Mouse (Mus musculus): ENCODE data around the gene Tle6. TPM values are rescaled to one million over a fixed set of nuclear protein-coding genes. Genes with fewer than 3 reads are reported as not detected.

Gene Tle6
- total RNA-seq, 2 experiments from 2014 or later = 1.7 to 2.4 TPM

- DNase-seq (ENCODE audit: low spot score in 2 of 2) = no peak
Measured at GRCm38 (mm10) chr10:81565257-81566228, 35.3 kb downstream of the Tle6 start.

GRCm38 (mm10) chr10:81564734-81565133, 36.1 kb downstream of the Tle6 start:
- peak in 1 of 2 experiments; percentile 59 for DNase-seq (ENCODE audit: low spot score in 2 of 2)

GRCm38 (mm10) chr10:81564216-81564615, 36.7 kb downstream of the Tle6 start:
- DNase-seq (ENCODE audit: low spot score in 2 of 2) = no peak

- DNase-seq (ENCODE audit: low spot score in 2 of 2) = no peak
Measured at GRCm38 (mm10) chr10:81563481-81563880, 37.4 kb downstream of the Tle6 start.

- no peak for DNase-seq (ENCODE audit: low spot score in 2 of 2)
Measured at GRCm38 (mm10) chr10:81562411-81562810, 38.5 kb downstream of the Tle6 start.

- no peak for DNase-seq (ENCODE audit: low spot score in 2 of 2)
Measured at GRCm38 (mm10) chr10:81560719-81561459, 40.0 kb downstream of the Tle6 start.

- peak; percentile 75 to 84 for DNase-seq (ENCODE audit: low spot score in 2 of 2)
Measured at GRCm38 (mm10) chr10:81559627-81560539, 41.0 kb downstream of the Tle6 start.

- DNase-seq (ENCODE audit: low spot score in 2 of 2) = peak; percentile 63 to 78
Measured at GRCm38 (mm10) chr10:81559163-81559626, 41.7 kb downstream of the Tle6 start, which contains the start of gene Aes. Gene Aes, plus strand, starts transcription at chr10:81559488.

- no peak for DNase-seq (ENCODE audit: low spot score in 2 of 2)
Measured at GRCm38 (mm10) chr10:81557491-81557890, 43.4 kb downstream of the Tle6 start.

- DNase-seq (ENCODE audit: low spot score in 2 of 2) = no peak
Measured at GRCm38 (mm10) chr10:81556282-81556681, 44.6 kb downstream of the Tle6 start.

GRCm38 (mm10) chr10:81553807-81554755, 46.8 kb downstream of the Tle6 start:
- no peak for DNase-seq (ENCODE audit: low spot score in 2 of 2)

- peak in 1 of 2 experiments; percentile 49 for DNase-seq (ENCODE audit: low spot score in 2 of 2)
Measured at GRCm38 (mm10) chr10:81553232-81553631, 47.6 kb downstream of the Tle6 start.

- DNase-seq (ENCODE audit: low spot score in 2 of 2) = peak; percentile 78 to 85
Measured at GRCm38 (mm10) chr10:81551597-81552102, 49.2 kb downstream of the Tle6 start.

GRCm38 (mm10) chr10:81550257-81550656, 50.6 kb downstream of the Tle6 start:
- peak; percentile 54 to 66 for DNase-seq (ENCODE audit: low spot score in 2 of 2)

- DNase-seq (ENCODE audit: low spot score in 2 of 2) = no peak
Measured at GRCm38 (mm10) chr10:81548944-81549343, 51.9 kb downstream of the Tle6 start.

- DNase-seq (ENCODE audit: low spot score in 2 of 2) = no peak
Measured at GRCm38 (mm10) chr10:81546788-81547571, 53.9 kb downstream of the Tle6 start.

GRCm38 (mm10) chr10:81546332-81546731, 54.5 kb downstream of the Tle6 start:
- DNase-seq (ENCODE audit: low spot score in 2 of 2) = no peak

- DNase-seq (ENCODE audit: low spot score in 2 of 2) = peak; percentile 100
Measured at GRCm38 (mm10) chr10:81545161-81545747, 55.6 kb downstream of the Tle6 start, which contains the start of gene Gna11. Gene Gna11, minus strand, starts transcription at chr10:81545190.
